Mouse (Mus musculus): ENCODE results near the gene Cip2a. TPM values are rescaled to one million over a fixed set of nuclear protein-coding genes. Genes with fewer than 3 reads are reported as not detected.

The Cip2a gene
- polyA plus RNA-seq, 1 experiment = 1.9 TPM

- no peak for DNase-seq
- peaks cover 3% of the 10 kb centered on the region; the same call in 1 of the 2 replicates for H3K4me1 ChIP-seq (ENCODE audit: control insufficient read depth, insufficient read depth, low read length)
- peak overlapping the region; percentile 98 for H3K4me3 ChIP-seq (replicated peaks; ENCODE audit: insufficient read depth, low read depth, low read length)
- H3K27ac ChIP-seq (ENCODE audit: insufficient read depth, low read length) = peak overlapping the region; percentile 94
- H3K27me3 ChIP-seq (ENCODE audit: control insufficient read depth, insufficient read depth, low read length) = no peaks in the 10 kb centered on the region
- 0% methylated on average over 9 of the region's 9 CpGs for WGBS
- no peak for TF ChIP-seq POLR2A (IDR thresholded peaks at IDR 0.05; ENCODE audit: borderline replicate concordance, insufficient read depth, low read length)
- TF ChIP-seq CTCF (IDR thresholded peaks at IDR 0.05; ENCODE audit: borderline replicate concordance, insufficient read depth, low read depth, low read length) = no peak
Measured at GRCm38 (mm10) chr16:48993231-48993558, 790 bp upstream of the Cip2a start.

- no peak for DNase-seq
- under 1% methylated on average over 18 of the region's 18 CpGs for WGBS
- TF ChIP-seq POLR2A (IDR thresholded peaks at IDR 0.05; ENCODE audit: borderline replicate concordance, insufficient read depth, low read length) (no peak), CTCF (IDR thresholded peaks at IDR 0.05; ENCODE audit: borderline replicate concordance, insufficient read depth, low read depth, low read length) (no peak)
- Histone ChIP-seq H3K27ac (ENCODE audit: insufficient read depth, low read length) (no peak overlapping the region), H3K27me3 (ENCODE audit: control insufficient read depth, insufficient read depth, low read length) (no peaks in the 10 kb centered on the region), H3K4me3 (replicated peaks; ENCODE audit: insufficient read depth, low read depth, low read length) (peak overlapping the region; percentile 98), H3K4me1 (ENCODE audit: control insufficient read depth, insufficient read depth, low read length) (peaks cover 3% of the 10 kb centered on the region; the same call in 1 of the 2 replicates)
Measured at GRCm38 (mm10) chr16:48994343-48994693, 333 bp downstream of the Cip2a start.

- no peak for DNase-seq
- no peak for TF ChIP-seq POLR2A (IDR thresholded peaks at IDR 0.05; ENCODE audit: borderline replicate concordance, insufficient read depth, low read length)
- TF ChIP-seq CTCF (IDR thresholded peaks at IDR 0.05; ENCODE audit: borderline replicate concordance, insufficient read depth, low read depth, low read length) = no peak
- Histone ChIP-seq H3K27ac (ENCODE audit: insufficient read depth, low read length) (no peak overlapping the region), H3K4me1 (ENCODE audit: control insufficient read depth, insufficient read depth, low read length) (no peaks in the 10 kb centered on the region), H3K27me3 (ENCODE audit: control insufficient read depth, insufficient read depth, low read length) (no peaks in the 10 kb centered on the region), H3K4me3 (replicated peaks; ENCODE audit: insufficient read depth, low read depth, low read length) (no peak overlapping the region)
- 74% methylated on average over 5 of the region's 5 CpGs for WGBS
Measured at GRCm38 (mm10) chr16:49004151-49004550, 10.2 kb downstream of the Cip2a start.

- 72% methylated on average over 5 of the region's 5 CpGs for WGBS
- TF ChIP-seq CTCF (IDR thresholded peaks at IDR 0.05; ENCODE audit: borderline replicate concordance, insufficient read depth, low read depth, low read length) (no peak), POLR2A (IDR thresholded peaks at IDR 0.05; ENCODE audit: borderline replicate concordance, insufficient read depth, low read length) (no peak)
- Histone ChIP-seq H3K27ac (ENCODE audit: insufficient read depth, low read length) (no peak overlapping the region), H3K4me3 (replicated peaks; ENCODE audit: insufficient read depth, low read depth, low read length) (no peak overlapping the region), H3K27me3 (ENCODE audit: control insufficient read depth, insufficient read depth, low read length) (no peaks in the 10 kb centered on the region), H3K4me1 (ENCODE audit: control insufficient read depth, insufficient read depth, low read length) (no peaks in the 10 kb centered on the region)
- no peak for DNase-seq
Measured at GRCm38 (mm10) chr16:49016620-49017332, 22.8 kb downstream of the Cip2a start.

GRCm38 (mm10) chr16:49035852-49036251 is 41.9 kb downstream of the Cip2a start:
- Histone ChIP-seq H3K4me3 (replicated peaks; ENCODE audit: insufficient read depth, low read depth, low read length) (no peak overlapping the region), H3K4me1 (ENCODE audit: control insufficient read depth, insufficient read depth, low read length) (no peaks in the 10 kb centered on the region), H3K27ac (ENCODE audit: insufficient read depth, low read length) (no peak overlapping the region), H3K27me3 (ENCODE audit: control insufficient read depth, insufficient read depth, low read length) (no peaks in the 10 kb centered on the region)
- no peak for TF ChIP-seq POLR2A (IDR thresholded peaks at IDR 0.05; ENCODE audit: borderline replicate concordance, insufficient read depth, low read length)
- TF ChIP-seq CTCF (IDR thresholded peaks at IDR 0.05; ENCODE audit: borderline replicate concordance, insufficient read depth, low read depth, low read length) = no peak
- DNase-seq = peak in 1 of 2 experiments; percentile 1
- WGBS = 70% methylated on average over 4 of the region's 4 CpGs

GRCm38 (mm10) chr16:49037771-49038170 is 43.8 kb downstream of the Cip2a start:
- WGBS = 79% methylated on average over 4 of the region's 4 CpGs
- TF ChIP-seq CTCF (IDR thresholded peaks at IDR 0.05; ENCODE audit: borderline replicate concordance, insufficient read depth, low read depth, low read length) (no peak), POLR2A (IDR thresholded peaks at IDR 0.05; ENCODE audit: borderline replicate concordance, insufficient read depth, low read length) (no peak)
- Histone ChIP-seq H3K4me1 (ENCODE audit: control insufficient read depth, insufficient read depth, low read length) (no peaks in the 10 kb centered on the region), H3K27ac (ENCODE audit: insufficient read depth, low read length) (no peak overlapping the region), H3K27me3 (ENCODE audit: control insufficient read depth, insufficient read depth, low read length) (no peaks in the 10 kb centered on the region), H3K4me3 (replicated peaks; ENCODE audit: insufficient read depth, low read depth, low read length) (no peak overlapping the region)
- no peak for DNase-seq

- Histone ChIP-seq H3K4me1 (ENCODE audit: control insufficient read depth, insufficient read depth, low read length) (no peaks in the 10 kb centered on the region), H3K4me3 (replicated peaks; ENCODE audit: insufficient read depth, low read depth, low read length) (no peak overlapping the region), H3K27ac (ENCODE audit: insufficient read depth, low read length) (no peak overlapping the region), H3K27me3 (ENCODE audit: control insufficient read depth, insufficient read depth, low read length) (no peaks in the 10 kb centered on the region)
- TF ChIP-seq POLR2A (IDR thresholded peaks at IDR 0.05; ENCODE audit: borderline replicate concordance, insufficient read depth, low read length) (no peak), CTCF (IDR thresholded peaks at IDR 0.05; ENCODE audit: borderline replicate concordance, insufficient read depth, low read depth, low read length) (no peak)
- WGBS = 78% methylated on average over 3 of the region's 3 CpGs
- no peak for DNase-seq
Measured at GRCm38 (mm10) chr16:49040554-49041221, 46.7 kb downstream of the Cip2a start.

GRCm38 (mm10) chr16:49049214-49049613 is 55.2 kb downstream of the Cip2a start:
- Histone ChIP-seq H3K27me3 (ENCODE audit: control insufficient read depth, insufficient read depth, low read length) (no peaks in the 10 kb centered on the region), H3K4me1 (ENCODE audit: control insufficient read depth, insufficient read depth, low read length) (no peaks in the 10 kb centered on the region), H3K27ac (ENCODE audit: insufficient read depth, low read length) (no peak overlapping the region), H3K4me3 (replicated peaks; ENCODE audit: insufficient read depth, low read depth, low read length) (no peak overlapping the region)
- no peak for DNase-seq
- TF ChIP-seq CTCF (IDR thresholded peaks at IDR 0.05; ENCODE audit: borderline replicate concordance, insufficient read depth, low read depth, low read length) (no peak), POLR2A (IDR thresholded peaks at IDR 0.05; ENCODE audit: borderline replicate concordance, insufficient read depth, low read length) (no peak)

Data from cerebellum, adult 2 months (tissue).